Mouse (Mus musculus): ENCODE measurements around the gene Lonp2.

DNA sequence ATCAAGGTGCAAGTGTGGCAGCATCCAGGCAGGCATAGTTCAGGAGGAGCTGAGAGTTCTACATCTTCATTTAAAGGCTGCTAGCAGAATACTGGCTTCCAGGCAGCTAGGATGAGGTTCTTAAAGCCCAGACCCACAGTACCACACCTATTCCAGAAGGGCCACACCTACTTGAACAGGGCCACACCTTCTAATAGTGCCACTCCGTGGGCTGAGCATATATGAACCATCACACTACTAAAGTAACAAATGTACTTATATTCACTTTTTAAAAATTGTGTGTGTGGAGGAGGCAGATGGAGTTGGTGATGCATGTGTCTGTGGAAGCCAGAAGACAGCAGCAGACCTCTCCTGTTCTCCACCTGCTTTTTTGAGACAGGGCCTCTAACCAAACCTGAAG, 70.2 kb downstream of the Lonp2 start:
- TF ChIP-seq POLR2A (IDR thresholded peaks at IDR 0.05; ENCODE audit: borderline replicate concordance, low read depth, low read length), result no peak
- TF ChIP-seq CTCF (IDR thresholded peaks at IDR 0.05; ENCODE audit: low read depth, low read length), result no peak

Data from bone marrow macrophage, adult 2 months (primary cell).